Mouse (Mus musculus): ENCODE measurements around the gene Mia2. TPM values are rescaled to one million over a fixed set of nuclear protein-coding genes. Genes with fewer than 3 reads are reported as not detected.
"Not testable (repeated sequence)": the region's sequence is repeated elsewhere in the genome, so short reads cannot be mapped to it uniquely, and the experiment has no call there.

Gene Mia2
- 59.2 and 59.8 TPM in 2 replicates for polyA plus RNA-seq (2012; rRNA removed)

- no peak within 1 kb of the TSS for H3K4me3 ChIP-seq (replicated peaks; ENCODE audit: insufficient read depth, low read depth, low read length)
- no peak for DNase-seq
- H3K27ac ChIP-seq (ENCODE audit: insufficient read depth, low read length), result no peak within 1 kb of the TSS
- no peaks in the 10 kb centered on the region for H3K4me1 ChIP-seq (ENCODE audit: control insufficient read depth, insufficient read depth, low read length)
- H3K27me3 ChIP-seq (ENCODE audit: control insufficient read depth, insufficient read depth, low read length), result no peaks in the 10 kb centered on the region
- no peak for TF ChIP-seq POLR2A (IDR thresholded peaks at IDR 0.05; ENCODE audit: borderline replicate concordance, insufficient read depth, low read length)
- WGBS, result 81% methylated on average over 19 of the region's 19 CpGs
These were observed at the start of gene Mia2 for GRCm38 (mm10) chr12:59095104-59096025. TSS of gene Mia2 (plus strand) at chr12:59095799.

- DNase-seq, result no peak
- Histone ChIP-seq H3K27ac (ENCODE audit: insufficient read depth, low read length) (no peak overlapping the region), H3K4me3 (replicated peaks; ENCODE audit: insufficient read depth, low read depth, low read length) (no peak overlapping the region), H3K27me3 (ENCODE audit: control insufficient read depth, insufficient read depth, low read length) (no peaks in the 10 kb centered on the region), H3K4me1 (ENCODE audit: control insufficient read depth, insufficient read depth, low read length) (peaks cover 3% of the 10 kb centered on the region; the same call in 1 of the 2 replicates)
- 89% methylated on average over 3 of the region's 3 CpGs for WGBS
- TF ChIP-seq POLR2A (IDR thresholded peaks at IDR 0.05; ENCODE audit: borderline replicate concordance, insufficient read depth, low read length), result no peak
- no peak for TF ChIP-seq CTCF (IDR thresholded peaks at IDR 0.05; ENCODE audit: borderline replicate concordance, insufficient read depth, low read depth, low read length)
These were observed 43.1 kb upstream of the Mia2 start for GRCm38 (mm10) chr12:59052470-59052869.

GRCm38 (mm10) chr12:59053166-59053565 lies 42.4 kb upstream of the Mia2 start:
- no peak for DNase-seq
- WGBS, result 97% methylated on average over 5 of the region's 5 CpGs

GRCm38 (mm10) chr12:59053976-59054375 lies 41.6 kb upstream of the Mia2 start:
- no peak for DNase-seq
- Histone ChIP-seq H3K4me3 (replicated peaks; ENCODE audit: insufficient read depth, low read depth, low read length) (no peak overlapping the region), H3K27ac (ENCODE audit: insufficient read depth, low read length) (no peak overlapping the region), H3K27me3 (ENCODE audit: control insufficient read depth, insufficient read depth, low read length) (no peaks in the 10 kb centered on the region), H3K4me1 (ENCODE audit: control insufficient read depth, insufficient read depth, low read length) (peaks cover 3% of the 10 kb centered on the region)
- no peak for TF ChIP-seq CTCF (IDR thresholded peaks at IDR 0.05; ENCODE audit: borderline replicate concordance, insufficient read depth, low read depth, low read length)
- TF ChIP-seq POLR2A (IDR thresholded peaks at IDR 0.05; ENCODE audit: borderline replicate concordance, insufficient read depth, low read length), result no peak

More at GRCm38 (mm10) chr12:59053166-59053565, 42.4 kb upstream of the Mia2 start:
- Histone ChIP-seq H3K27me3 (ENCODE audit: control insufficient read depth, insufficient read depth, low read length) (no peaks in the 10 kb centered on the region), H3K4me3 (replicated peaks; ENCODE audit: insufficient read depth, low read depth, low read length) (no peak overlapping the region), H3K27ac (ENCODE audit: insufficient read depth, low read length) (no peak overlapping the region), H3K4me1 (ENCODE audit: control insufficient read depth, insufficient read depth, low read length) (peaks cover 3% of the 10 kb centered on the region; the same call in 1 of the 2 replicates)
- TF ChIP-seq POLR2A (IDR thresholded peaks at IDR 0.05; ENCODE audit: borderline replicate concordance, insufficient read depth, low read length) (no peak), CTCF (IDR thresholded peaks at IDR 0.05; ENCODE audit: borderline replicate concordance, insufficient read depth, low read depth, low read length) (no peak)

GRCm38 (mm10) chr12:59055196-59055850 lies 40.3 kb upstream of the Mia2 start:
- no peaks in the 10 kb centered on the region for H3K27me3 ChIP-seq (ENCODE audit: control insufficient read depth, insufficient read depth, low read length)
- H3K27ac ChIP-seq (ENCODE audit: insufficient read depth, low read length), result no peak overlapping the region
- no peak for DNase-seq
- no peak overlapping the region for H3K4me3 ChIP-seq (replicated peaks; ENCODE audit: insufficient read depth, low read depth, low read length)
- no peak for TF ChIP-seq POLR2A (IDR thresholded peaks at IDR 0.05; ENCODE audit: borderline replicate concordance, insufficient read depth, low read length)
- no peak for TF ChIP-seq CTCF (IDR thresholded peaks at IDR 0.05; ENCODE audit: borderline replicate concordance, insufficient read depth, low read depth, low read length)
- H3K4me1 ChIP-seq (ENCODE audit: control insufficient read depth, insufficient read depth, low read length), result peaks cover 6% of the 10 kb centered on the region
- 89% methylated on average over 4 of the region's 4 CpGs for WGBS

- no peak overlapping the region for H3K27ac ChIP-seq (ENCODE audit: insufficient read depth, low read length)
- TF ChIP-seq CTCF (IDR thresholded peaks at IDR 0.05; ENCODE audit: borderline replicate concordance, insufficient read depth, low read depth, low read length), result no peak
- TF ChIP-seq POLR2A (IDR thresholded peaks at IDR 0.05; ENCODE audit: borderline replicate concordance, insufficient read depth, low read length), result no peak
- 98% methylated on average over 11 of the region's 11 CpGs for WGBS
- no peak overlapping the region for H3K4me3 ChIP-seq (replicated peaks; ENCODE audit: insufficient read depth, low read depth, low read length)
- no peak for DNase-seq
- H3K27me3 ChIP-seq (ENCODE audit: control insufficient read depth, insufficient read depth, low read length), result no peaks in the 10 kb centered on the region
- peaks cover 6% of the 10 kb centered on the region for H3K4me1 ChIP-seq (ENCODE audit: control insufficient read depth, insufficient read depth, low read length)
These were observed 39.4 kb upstream of the Mia2 start for GRCm38 (mm10) chr12:59056222-59056621.

- H3K27ac ChIP-seq (ENCODE audit: insufficient read depth, low read length); H3K27me3 ChIP-seq (ENCODE audit: control insufficient read depth, insufficient read depth, low read length); H3K4me3 ChIP-seq (replicated peaks; ENCODE audit: insufficient read depth, low read depth, low read length); H3K4me1 ChIP-seq (ENCODE audit: control insufficient read depth, insufficient read depth, low read length); DNase-seq: not testable (repeated sequence)
- WGBS, result 80% methylated on average over 5 of the region's 5 CpGs
These were observed 37.4 kb upstream of the Mia2 start for GRCm38 (mm10) chr12:59058242-59058641.

GRCm38 (mm10) chr12:59060322-59060721 lies 35.3 kb upstream of the Mia2 start:
- 17% methylated on average over 4 of the region's 4 CpGs for WGBS
- no peak for DNase-seq
- TF ChIP-seq POLR2A (IDR thresholded peaks at IDR 0.05; ENCODE audit: borderline replicate concordance, insufficient read depth, low read length) (no peak), CTCF (IDR thresholded peaks at IDR 0.05; ENCODE audit: borderline replicate concordance, insufficient read depth, low read depth, low read length) (no peak)
- H3K4me3 ChIP-seq (replicated peaks; ENCODE audit: insufficient read depth, low read depth, low read length), result peak overlapping the region; percentile 95
- H3K27me3 ChIP-seq (ENCODE audit: control insufficient read depth, insufficient read depth, low read length), result no peaks in the 10 kb centered on the region
- H3K4me1 ChIP-seq (ENCODE audit: control insufficient read depth, insufficient read depth, low read length), result peaks cover 3% of the 10 kb centered on the region; the same call in 1 of the 2 replicates
- H3K27ac ChIP-seq (ENCODE audit: insufficient read depth, low read length), result peak overlapping the region; percentile 95; the same call in 1 of the 2 replicates

Data from cerebellum, adult 2 months (tissue).